Mouse (Mus musculus) liver, adult 2 months (tissue): ENCODE measurements around the gene Tmem234.

Experiments used
- CTCF ChIP-seq: fragments of 200-500 bp; IDR thresholded peaks from 2 replicates; pipeline ENCODE4 v1.5.1; 2011; ENCODE audit warnings: low read depth, low read length, control low read depth
- POLR2A ChIP-seq: fragments of 200-500 bp; IDR thresholded peaks from 2 replicates; pipeline ENCODE4 v1.6.1; 2011; ENCODE audit warnings: low read length, control low read depth; ENCODE audit not compliant: insufficient read depth; ENCODE audit errors: extremely low read depth

- 0 out of 2 replicates have a peak, but pooled peaks have one; percentile 49 for TF ChIP-seq POLR2A
- no peak for TF ChIP-seq CTCF
Observed at GRCm38 (mm10) chr4:129640638-129641467, 40.4 kb downstream of the Tmem234 start, which contains the start of gene Txlna.
